Mouse (Mus musculus) lung, adult 2 months (tissue): Measurements from ENCODE around the gene Mpi.

Source experiments
- CTCF ChIP-seq: fragments of 200-500 bp; IDR thresholded peaks from 2 replicates; pipeline ENCODE4 v1.5.1; 2011; ENCODE audit warnings: mild to moderate bottlenecking, low read length, control low read depth; ENCODE audit not compliant: insufficient read depth
- POLR2A ChIP-seq: fragments of 200-500 bp; IDR thresholded peaks from 2 replicates; pipeline ENCODE4 v1.6.1; 2011; ENCODE audit warnings: low read depth, mild to moderate bottlenecking, control low read depth, low read length, borderline replicate concordance; ENCODE audit errors: extremely low read depth

- no peak for TF ChIP-seq CTCF
- no peak for TF ChIP-seq POLR2A
These were observed 6.1 kb upstream of the Mpi start for GRCm38 (mm10) chr9:57558625-57559024.
